Mouse (Mus musculus) cerebellum, postnatal 10 days (tissue): ENCODE measurements at regions not wholly inside any gene's neighbourhood (a gene's known extent, or its start where the extent isn't known, plus 50 kb on each side); places are given as distances from the start of the nearest gene placed in this dataset.

Source experiments
- DNase-seq, 2 experiments: peaks; one replicate each; pipeline ENCODE4 v3.0.0; 2021; ENCODE audit warnings: mixed read lengths in 2 of 2

DNA sequence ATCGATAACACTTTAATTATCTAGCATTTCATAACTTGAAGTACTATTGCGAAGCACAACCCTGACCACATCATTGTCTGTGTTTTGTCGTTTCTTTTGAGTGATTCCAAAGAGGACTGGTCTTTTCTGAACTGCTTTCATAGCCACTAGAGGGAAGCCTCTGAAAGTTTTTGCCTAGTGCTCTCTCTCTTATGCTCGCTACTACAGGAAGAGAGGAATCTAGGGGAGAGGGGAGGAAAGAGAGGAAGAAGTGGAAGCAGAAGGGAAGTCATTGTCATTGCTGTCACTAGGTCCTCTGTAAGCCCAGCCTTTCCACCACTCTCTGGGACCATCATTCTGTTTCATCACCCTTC lies 217.1 kb upstream of the Kif2a start:
- no peak for DNase-seq

DNA sequence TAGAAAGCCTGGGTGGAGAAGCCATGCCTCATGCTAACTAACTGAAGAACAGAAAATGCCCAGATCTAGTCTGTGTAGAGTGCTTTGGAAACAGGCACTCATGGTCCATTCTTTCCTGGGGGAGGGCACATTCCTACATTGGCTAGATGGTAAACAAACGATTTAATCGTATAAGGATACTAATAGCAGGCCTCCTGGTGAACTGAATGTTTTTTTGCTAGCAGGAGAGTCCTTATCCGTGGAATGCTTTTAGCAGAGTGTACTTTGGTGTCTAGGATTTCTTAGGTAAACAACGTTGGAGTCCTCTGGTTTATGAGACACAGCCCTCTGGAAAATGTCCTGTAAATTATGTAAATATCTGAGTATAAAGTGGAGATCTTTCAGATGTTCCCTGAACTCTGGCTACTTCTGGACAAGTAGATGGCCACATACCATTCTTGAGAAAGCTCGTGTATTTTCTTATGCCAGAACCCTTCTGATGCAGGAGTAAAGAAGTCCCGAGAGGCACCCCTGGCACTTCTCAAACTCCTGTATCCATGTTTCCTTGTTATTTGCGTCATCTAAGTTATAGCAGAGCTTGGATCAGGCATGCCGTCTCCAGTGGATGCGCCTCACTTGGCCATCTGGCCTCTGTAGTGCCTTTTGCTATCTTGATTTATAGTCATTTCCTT lies 216.6 kb upstream of the Kif2a start:
- no peak for DNase-seq

DNA sequence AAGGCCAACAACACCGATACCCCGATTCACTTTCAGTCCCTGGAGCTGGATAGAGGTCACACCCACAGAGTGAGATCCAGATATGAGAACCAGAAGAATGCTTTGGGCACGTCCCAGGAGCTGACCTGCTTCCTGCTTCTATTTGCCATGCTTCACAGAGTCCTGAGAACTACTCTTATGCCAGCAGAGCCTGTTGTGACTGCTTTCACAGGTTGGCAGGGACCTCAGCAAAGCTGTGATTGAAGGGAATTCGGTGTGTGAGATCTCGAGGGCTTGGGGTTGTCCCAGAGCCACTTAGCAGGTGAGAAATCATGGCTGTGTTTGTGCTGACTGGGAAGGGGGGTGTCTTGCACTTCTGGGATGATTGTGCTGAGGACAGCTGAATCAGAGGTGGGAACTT lies 197.5 kb upstream of the Kif2a start:
- peak in 1 of 2 experiments; percentile 14 for DNase-seq

DNA sequence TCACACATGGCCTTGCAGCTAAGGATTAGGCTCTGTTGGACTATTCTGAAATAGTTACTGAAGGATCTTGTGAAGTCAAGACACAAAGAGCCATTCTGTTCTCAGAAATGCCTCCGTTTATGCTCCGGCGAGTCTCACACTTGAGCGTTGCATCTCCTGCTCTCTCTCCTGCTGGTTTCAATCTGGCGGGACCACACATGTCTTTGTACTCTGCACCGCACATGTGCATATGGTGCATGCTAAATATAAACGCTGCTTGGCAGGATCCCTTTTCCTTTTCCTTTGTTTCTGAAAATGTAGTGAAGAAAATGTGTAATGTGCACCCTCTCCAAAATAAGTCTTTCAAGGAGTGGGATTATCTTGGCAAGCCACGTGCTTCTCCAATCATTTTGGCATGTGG lies 196.4 kb upstream of the Kif2a start:
- peak; percentile 42 to 61 for DNase-seq

DNA sequence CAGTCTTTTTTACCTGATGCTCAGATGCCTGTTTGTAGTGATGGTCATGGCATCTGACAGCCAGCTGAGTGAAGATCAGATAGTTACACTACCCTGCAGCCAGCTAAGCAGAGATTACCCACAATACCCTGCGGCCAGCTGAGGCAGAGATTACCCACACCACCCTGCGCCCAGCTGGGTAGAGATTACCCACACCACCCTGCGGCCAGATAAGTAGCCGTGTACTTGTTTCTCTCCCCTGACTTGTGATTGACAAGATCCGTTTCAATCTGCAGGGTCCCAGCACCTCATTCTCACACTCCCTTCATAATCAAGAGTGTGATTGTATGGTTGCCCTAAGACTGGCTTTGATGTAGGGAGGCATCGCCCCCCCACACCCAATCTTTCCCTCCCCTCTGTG lies 195.9 kb upstream of the Kif2a start:
- no peak for DNase-seq

DNA sequence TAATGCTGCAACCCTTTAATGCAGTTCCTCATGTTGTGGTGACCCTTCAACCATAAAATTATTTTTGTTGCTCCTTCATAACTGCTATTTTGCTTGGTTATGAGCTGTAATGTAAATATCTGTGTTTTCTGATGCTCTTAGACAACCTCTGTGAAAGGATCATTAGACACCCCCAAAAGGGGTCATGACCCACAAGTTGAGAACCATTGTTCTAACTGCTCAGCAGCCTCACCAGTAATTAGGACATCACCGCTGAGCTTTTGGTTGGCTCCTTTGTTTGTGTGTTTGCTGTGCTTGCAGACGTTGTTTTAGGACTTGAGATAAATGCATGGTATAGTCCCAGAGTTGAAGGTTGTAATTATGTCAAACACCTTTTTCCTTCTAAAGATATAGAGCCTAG lies 191.4 kb upstream of the Kif2a start:
- no peak for DNase-seq

DNA sequence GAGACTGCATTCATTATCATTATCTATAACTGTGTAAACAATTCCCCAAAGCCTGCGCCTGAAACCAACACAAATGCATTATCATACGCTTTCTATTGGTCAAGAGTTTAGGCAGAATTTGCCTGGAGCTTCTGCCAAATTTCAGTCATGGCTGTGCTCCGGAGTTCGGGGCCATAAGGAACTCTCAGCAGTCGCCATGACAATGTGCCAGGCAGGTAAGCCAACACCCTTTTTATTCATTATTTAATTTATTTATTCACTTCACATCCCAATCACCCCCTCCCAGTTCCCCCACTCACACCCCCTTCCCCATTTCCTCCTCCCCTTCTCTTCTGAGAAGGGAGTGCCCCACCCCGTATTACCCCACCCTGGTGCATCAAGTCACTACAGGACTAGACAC lies 188.8 kb upstream of the Kif2a start:
- peak; percentile 57 to 60 for DNase-seq

DNA sequence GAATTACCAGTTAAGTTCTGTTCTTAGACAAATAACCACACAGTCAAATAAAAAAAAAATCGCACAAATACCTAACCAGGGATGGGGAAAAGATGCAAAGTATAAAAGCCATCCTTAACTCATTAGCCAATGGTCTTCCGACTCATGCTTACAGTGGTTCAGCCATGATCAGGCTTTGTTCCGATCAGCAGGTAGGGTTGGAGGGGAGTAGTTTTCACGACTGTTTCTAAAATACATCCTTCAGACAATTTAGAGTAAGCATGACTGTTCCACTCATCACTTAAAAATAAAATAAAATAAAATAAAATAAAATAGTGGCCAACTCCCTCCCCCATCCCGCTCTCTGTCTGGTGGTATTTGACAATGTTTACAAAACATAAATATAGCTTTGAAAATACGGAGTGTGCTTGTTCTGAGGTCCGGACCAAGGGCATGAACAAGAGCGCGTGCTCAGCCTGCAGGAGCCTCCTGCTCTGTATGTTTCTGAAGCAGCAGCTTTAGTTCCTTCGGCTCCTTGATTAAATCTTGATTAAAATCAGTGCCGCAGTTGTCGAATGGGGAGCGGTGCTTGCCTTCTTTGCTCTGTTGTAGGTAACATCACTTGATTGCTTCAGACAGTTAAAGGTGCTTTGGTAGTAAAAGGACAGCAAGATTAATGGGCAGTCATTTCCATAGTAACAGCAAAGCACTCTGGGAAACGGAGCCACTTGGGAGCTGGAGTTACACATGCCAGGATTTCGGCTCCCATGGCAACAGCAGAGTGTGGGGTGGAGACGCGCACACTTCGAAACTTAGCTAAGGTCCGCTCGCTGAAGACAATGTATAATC lies 185.6 kb upstream of the Kif2a start:
- DNase-seq = peak; percentile 77 to 89

DNA sequence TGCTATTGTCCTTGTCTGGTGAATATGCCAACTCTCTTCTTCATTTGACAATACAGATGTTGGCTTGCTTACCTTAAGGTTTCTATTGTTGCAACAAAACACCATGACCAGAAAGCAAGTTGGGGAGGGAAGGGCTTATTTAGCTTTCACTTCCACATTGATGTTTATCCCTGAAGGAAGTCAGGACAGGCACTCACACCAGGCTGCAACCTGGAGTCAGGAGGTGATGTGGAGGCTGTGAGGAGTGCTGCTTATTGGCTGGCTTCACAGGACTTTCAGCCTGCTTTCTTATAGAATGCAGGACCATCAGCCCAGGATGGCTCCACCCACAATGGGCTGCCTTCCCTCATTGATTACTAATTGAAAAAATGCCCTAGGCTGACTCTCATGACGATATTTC lies 177.9 kb upstream of the Kif2a start:
- DNase-seq = no peak

DNA sequence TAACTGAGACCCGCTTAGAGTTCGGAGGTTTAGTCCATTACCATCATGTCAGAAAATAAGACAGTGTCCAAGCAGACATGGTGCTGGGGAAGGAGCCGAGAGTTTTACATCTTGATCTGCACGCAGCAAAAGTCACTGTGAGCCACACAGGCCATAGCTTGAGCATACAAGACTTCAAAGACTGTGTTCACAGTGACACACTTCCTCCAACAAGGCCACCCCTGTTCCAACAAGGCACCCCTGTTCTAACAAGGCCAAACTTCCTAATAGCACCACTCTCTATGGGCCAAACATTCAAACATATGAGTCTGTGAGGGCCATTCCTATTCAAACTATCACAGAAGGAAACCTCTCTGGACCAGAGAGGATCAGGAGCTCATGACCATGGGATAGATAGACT lies 171.5 kb upstream of the Kif2a start:
- DNase-seq = no peak

DNA sequence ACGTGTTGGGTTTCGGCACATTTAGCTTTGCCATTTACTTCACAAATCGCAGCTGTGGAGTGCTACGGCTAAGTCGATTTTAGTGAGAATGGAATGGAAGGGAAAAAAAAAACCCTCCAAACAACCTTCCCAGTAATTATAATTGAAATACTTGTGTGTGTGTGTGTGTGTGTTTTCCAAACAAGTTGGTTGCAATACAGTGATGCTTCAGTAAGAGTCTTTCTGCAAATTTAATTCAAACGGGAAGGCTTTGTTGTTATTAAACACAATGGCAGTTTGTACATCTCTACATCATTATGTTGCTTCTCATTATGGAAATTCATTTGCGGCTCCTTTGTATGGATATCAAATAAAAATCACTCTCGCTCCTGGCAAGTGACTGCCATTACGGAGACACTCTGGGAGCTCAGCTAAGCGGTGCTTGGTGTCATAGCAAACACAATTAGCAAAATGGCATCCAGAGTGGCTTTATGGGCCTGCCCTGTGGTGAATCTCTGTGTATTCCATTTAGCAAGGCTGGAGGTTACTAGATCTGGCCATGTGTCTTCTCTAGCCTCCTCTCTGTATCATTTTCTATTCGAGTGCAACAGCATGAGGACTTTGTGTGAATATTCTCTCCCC lies 165.4 kb upstream of the Kif2a start:
- DNase-seq = no peak

DNA sequence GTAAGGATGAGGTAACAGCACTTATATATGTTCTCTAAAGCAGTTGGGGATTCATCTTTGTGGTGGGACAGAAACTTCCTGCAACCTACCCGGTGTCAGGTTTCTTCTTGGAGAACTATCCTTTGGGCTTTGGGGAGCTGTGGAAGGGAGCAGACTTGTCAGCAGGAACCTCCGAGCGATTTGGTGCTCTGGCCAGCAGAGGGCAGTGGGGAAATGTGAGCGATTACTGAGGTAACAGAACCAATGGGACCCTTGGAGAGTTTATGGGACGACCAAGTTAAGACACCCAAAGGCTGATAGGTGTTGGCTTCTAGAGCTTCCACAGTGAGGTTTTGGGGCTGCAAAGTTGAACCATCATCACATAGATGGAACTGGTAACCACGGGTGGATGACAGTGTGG lies 160.6 kb upstream of the Kif2a start:
- DNase-seq = peak; percentile 81

DNA sequence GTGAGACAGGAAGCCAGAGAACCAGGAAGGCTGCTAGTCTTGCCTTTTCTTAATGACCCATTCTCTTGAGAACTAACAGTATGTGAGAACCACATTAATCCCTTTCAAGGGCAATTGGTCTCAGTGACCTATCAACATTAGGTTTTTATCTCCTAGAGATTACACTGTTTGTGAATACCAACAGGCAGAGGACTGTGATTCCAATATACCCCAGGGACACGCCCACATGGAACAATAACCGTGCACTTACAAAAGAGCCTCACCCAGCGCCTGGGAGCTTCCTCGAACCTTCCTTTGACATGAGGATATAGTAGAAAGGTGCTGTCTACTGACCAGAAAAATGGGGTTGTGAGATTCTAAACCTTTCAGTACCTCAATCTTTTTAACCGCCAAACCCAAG lies 157.6 kb upstream of the Kif2a start:
- no peak for DNase-seq

DNA sequence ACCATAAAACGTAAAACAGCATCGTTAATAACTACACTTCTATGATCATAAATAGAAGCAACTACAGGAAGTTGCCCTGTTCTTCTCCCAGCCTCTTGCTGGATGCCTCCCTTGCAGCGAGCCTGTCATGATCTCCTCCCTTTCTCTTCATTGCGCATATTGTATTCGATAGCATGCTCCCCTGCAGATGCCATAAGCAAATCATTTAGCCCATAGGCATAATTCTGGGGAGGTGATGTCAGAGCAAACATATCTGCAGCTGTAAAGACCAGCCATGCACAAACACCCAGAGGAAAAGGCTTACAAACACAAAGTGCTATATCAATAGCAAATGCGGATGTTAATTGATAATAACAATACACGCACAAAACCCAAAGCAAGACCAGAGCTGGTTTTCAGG lies 155.7 kb upstream of the Kif2a start:
- no peak for DNase-seq

DNA sequence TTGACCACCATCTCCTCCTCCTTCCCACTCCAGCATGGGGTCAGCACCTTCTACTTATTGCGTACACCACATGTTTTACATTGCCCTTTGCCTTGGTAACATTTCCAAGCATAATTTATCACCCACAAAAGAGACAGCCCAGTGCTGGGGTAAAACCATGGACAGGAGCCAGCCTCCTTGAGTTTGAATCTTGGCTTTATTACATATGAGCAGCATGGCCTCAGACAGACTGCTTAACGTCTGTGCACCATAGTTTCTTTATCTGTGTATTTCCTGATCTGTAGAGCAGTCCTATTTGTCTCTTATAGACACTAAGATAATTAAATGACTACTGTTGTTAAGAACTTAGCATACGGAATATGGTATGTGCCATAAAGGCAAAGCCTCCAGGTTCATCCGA lies 154.0 kb upstream of the Kif2a start:
- DNase-seq = peak; percentile 35 to 40

DNA sequence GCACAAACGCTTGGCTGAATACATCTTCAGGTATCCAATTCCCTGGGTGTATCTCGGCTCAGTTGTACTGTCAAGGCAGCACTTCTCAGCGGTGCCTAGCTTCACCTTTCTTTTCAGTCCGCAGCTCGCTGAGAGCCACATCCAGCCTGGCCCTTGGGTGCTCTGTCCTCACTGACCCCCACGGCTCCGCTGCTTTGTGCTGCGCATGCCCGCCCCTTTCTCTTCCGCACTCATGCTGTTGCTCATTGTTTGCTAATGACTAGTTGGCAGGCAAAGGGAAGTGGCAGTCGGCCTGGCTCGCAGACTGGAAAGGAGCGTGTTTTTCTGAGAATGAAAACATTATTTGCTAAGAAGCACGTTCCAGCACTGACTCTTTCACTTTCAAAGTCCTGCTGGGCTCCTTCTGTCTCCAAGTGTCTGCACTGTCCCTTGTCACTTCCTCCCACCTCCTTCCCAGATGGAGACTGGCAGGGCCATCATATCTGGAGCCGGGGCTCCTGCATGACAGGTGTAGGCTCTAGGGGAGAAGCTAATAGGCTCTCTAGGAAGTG lies 146.7 kb upstream of the Kif2a start:
- DNase-seq = peak; percentile 75 to 85

DNA sequence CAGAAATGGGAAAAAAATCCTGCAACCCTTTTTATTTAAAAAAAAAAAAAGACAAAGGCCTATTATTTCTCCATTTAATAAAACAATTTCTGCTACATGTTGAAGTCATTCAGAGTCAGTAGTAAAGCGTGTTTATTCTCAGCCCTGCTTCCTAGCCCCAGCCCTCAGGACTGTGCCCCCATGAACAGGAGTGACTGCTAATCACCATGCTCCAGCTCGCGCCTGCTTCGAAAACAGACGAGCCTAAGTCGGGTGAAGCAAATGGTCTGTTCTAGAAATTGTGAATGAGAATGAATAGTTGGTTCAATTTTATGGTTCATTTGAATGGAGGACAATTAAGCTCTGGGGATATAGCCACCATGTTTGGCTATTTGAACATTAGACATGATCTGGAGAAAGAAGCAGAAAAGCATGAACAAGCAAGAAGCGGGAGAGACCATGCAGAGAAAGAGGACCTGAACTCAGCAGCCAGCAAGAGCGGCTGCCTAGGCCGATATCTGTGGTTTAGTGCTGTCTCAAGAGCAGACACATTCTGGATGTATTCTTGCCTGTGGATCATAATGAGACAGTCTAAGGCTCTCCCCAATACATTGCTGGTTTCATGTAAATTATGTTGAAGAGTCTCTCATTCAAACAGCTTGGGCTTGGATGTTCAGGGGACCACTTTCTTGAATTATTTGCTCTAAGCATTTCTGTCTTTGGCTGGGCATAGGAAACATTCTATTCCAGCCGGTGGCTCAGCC lies 146.1 kb upstream of the Kif2a start:
- DNase-seq = peak in 1 of 2 experiments; percentile 7

DNA sequence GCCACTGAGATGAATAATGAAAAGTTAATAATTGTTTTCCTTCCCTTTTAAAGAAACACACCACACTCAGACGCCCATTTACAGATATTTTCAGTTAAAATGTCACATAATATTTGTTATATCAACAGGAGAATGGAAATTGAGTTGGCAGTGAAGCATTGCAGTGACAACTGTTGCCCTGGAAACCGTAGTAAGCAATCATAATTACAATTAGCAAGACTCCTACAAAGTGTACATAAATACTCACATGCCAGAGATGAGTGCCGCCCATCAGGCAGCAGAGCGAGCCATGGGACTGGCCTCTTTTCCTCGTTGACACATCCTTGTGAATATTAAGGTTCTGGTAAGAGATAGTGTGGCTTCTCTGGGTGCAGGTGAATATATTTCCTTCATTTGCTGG lies 129.6 kb upstream of the Kif2a start:
- no peak for DNase-seq

DNA sequence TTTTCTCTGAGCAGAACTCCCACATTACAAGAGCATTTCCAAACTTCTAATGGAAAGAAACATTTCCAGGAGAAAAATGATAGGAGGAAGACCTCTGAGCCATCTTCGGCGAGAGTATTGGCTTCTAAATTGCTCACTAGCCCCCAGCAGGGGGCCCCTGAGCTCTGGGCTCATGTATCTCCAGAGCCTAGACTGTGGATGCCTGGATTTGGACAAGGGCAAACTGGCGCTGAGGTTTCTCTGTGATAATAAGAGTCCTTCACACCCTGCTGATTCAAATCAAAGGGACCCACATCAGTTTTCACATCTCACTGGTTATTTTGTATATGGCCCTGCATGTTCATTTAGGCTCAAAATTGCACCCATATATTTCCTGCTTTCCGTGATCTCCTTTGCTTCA lies 119.3 kb upstream of the Kif2a start:
- peak; percentile 5 to 12 for DNase-seq

DNA sequence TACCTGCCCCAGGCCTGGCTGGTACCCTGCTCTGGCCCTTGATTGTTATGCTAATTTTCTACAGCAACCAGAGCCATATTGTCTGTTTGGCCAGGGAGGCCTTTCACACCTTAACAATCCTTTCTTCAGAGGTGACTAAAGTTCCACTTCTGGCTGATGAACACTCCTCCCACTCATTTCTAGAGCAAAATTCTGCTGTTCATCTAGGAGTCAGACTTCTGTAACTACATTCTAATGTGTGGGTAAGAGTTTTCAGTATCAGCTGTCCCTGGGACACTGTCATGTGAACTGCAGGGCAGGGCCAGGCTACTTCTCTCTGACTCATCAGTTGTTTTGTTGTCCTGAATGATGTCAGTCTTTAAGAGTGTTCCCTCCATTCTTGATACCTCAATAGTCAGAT lies 112.2 kb upstream of the Kif2a start:
- DNase-seq = no peak

DNA sequence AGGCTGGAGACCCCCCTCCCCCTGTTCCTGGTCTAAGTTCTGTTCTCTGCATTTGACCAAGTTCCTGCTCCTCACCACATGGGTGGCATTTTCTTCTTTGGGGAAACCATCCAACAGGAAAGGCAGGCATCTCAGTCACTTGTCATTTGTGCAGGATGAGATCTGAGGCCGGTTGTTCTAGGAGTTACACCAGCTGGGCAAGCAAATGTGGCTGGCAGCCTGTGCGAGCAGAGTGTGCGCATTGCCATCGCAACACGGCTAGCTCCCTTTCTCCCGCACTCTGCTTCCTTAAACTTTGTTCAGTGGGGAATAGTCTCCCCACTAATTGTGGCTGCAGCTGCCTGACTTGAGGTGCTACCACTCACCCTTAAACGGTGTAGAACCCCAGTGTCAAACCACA lies 104.7 kb upstream of the Kif2a start:
- DNase-seq = no peak

DNA sequence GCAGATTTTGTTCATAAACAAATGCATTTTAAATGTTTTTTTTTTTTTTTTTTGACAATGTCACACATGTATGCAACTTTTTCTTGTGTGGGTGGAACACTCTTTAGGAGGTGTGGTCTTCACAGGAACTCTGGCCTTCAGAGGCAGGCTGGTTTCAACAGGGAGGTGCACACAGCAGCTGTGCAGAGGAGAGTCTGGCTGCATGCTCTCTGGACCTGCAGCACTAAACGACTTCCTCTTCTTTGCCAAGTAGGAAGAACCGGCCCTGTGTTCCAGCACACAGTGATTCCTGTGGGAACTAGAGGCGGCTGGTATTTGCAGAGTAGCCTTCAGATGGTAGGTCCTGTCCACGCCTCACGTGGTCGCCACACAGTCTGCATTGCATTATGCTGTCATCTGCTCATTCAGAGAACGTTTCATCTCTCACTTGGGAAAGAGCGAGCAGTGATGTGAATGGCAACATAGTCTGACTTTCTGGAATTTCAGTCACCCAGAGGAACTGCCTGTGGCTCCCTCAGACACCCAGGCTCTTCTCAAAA lies 102.3 kb upstream of the Kif2a start:
- DNase-seq = no peak
